Mouse (Mus musculus) thymus, postnatal 4 days (tissue): ENCODE data around the gene Foxa3.
A peak's percentile ranks its signal among the peaks of the same experiment; 100 is the strongest.

Experiments
- DNase-seq: peaks from one replicate; pipeline ENCODE4 v3.0.0; 2021

Gene Foxa3

GRCm38 (mm10) chr7:18998835-18999234, 24.5 kb downstream of the Foxa3 start:
- DNase-seq = no peak

DNA sequence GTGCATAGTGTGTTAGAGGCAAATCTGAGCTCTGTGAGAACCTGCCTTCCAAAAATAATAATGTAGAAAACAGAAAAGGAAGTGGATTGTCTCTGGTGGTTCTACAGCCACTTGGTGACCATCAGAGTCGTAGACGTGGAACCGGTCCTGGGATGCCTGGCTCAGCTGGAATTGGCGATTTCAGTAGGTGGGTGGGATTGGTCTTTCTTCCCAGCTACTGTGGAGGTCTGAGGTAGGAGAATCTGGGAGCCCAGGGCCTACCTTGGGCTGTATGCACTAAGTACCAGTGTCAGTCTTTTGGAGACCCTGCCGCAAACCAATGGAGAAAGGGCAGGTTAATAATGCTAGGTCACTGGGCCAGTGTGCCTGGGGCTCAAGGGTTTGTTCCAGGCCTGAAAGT, 30.3 kb downstream of the Foxa3 start:
- DNase-seq = no peak

DNA sequence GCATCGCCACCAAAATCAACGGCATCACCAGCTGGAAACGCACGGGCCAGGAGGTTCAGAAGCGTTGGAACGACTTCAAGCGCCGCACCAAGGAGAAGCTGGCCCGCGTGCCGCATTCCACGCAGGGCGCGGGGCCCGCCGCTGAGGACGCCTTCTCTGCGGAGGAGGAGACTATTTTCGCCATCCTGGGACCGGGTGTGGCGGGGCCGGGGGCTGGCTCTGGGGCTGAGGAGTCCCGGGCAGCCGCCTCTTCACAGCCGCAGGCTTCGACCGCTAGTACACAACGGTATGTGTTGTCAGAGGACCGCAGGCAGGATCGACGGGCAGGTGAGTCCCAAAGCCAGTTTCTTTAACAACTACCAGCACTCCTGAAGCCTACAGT, 31.1 kb downstream of the Foxa3 start:
- DNase-seq = peak; percentile 45

- DNase-seq = peak; percentile 54
These were observed 31.6 kb downstream of the Foxa3 start for GRCm38 (mm10) chr7:18991660-18992293.

GRCm38 (mm10) chr7:18990601-18991295, 32.6 kb downstream of the Foxa3 start, which contains the start of gene Mypop:
Gene Mypop, plus strand, starts transcription at chr7:18991245.
- DNase-seq = peak; percentile 99

GRCm38 (mm10) chr7:18989995-18990394, 33.3 kb downstream of the Foxa3 start:
- no peak for DNase-seq

DNA sequence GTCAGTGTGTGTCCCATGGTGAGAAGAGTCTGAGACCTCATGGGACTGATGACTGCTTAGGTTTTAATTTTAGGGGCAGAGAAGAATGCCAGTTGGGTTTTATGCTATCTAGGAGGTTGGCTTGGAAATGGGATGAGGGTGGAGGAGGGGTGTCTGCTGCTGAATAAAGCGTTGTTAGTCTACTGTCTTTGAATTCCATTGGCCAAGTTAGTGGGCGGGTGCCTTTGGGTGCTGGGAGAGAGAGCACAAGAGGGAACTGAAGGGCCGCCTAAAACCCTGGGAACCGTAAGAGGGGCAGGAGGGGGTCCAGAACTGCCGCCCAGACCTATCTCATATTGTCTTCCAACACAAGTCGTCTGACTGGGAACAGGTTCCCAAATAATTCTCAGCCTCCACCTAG, 34.6 kb downstream of the Foxa3 start:
- DNase-seq = no peak

- DNase-seq = no peak
These were observed 35.6 kb downstream of the Foxa3 start for GRCm38 (mm10) chr7:18987747-18988146.

- DNase-seq = no peak
These were observed 36.2 kb downstream of the Foxa3 start, which contains the start of gene Nanos2 for GRCm38 (mm10) chr7:18987100-18987499. Gene Nanos2, plus strand, starts transcription at chr7:18987400.

GRCm38 (mm10) chr7:18986503-18986902, 36.8 kb downstream of the Foxa3 start:
- DNase-seq = no peak

DNA sequence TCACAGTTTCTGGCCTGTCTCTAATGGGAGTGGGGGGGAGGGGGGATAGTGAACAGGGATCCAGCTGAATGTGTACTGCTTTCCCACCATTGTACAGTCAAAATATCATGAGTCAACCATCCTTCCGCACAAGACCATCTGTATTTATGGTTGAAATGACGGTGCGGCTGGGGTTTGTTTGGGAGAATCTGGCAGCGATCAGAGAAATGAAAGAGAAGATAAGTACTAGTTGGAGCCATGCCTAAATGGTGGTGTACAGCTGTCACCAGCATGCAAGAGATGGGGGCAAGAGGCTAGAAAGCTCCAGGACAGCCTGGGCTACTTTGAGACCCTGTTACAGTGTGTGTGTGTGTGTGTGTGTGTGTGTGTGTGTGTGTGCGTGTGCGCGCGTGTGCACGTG, 45.0 kb downstream of the Foxa3 start:
- no peak for DNase-seq

- peak; percentile 49 for DNase-seq
These were observed 52.4 kb downstream of the Foxa3 start for GRCm38 (mm10) chr7:18970956-18971355.

- DNase-seq = no peak
These were observed 55.7 kb downstream of the Foxa3 start for GRCm38 (mm10) chr7:18967603-18968002.

DNA sequence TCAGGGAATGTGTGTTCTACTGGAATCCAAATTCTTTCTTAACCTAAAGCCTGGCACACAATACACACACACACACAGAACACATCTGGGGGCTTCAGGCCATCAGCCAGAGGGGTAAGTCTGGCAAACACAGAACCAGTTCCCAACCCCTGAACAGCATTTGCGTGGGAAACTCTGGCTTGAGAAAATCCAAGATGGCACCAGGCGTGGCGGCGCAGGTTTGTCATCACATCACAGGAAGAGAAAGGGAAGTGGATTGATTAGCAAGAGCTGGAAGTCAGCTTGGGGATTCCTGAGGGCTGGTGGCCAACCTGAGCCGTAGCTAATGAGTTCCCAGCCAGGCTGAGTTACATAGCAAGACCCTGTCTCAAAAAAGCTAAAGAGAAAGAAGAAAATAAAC, 58.0 kb downstream of the Foxa3 start:
- DNase-seq = no peak

DNA sequence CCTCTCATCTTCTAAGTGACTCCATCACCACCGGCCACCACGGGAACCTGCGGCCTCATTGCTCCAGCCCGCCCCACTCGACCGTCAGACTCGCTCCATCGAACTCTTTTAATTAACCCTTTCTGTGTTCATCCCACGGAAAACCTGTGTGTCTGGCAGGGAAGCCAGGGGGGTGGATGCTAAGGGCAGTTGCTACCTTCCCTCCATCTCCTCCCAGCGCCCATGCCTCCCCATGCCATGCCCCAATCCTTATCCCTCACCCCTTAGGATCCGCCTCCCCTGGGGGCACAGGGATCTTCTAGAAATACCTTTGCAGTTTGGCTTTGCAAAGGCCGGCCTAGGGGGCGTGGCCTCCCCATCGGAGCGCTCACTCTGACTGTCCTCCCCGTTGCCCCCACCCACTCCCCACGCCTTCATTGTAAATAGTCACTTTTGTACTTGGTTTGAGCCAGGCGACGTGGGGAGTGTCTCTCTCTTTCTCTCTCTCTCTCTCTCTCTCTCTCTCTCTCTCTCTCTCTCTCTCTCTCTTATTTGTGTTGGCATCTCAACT, 60.0 kb downstream of the Foxa3 start:
- DNase-seq = no peak
